Comparison of ENCODE assay signal across 9 mouse cellular contexts in the genomic region with DNA sequence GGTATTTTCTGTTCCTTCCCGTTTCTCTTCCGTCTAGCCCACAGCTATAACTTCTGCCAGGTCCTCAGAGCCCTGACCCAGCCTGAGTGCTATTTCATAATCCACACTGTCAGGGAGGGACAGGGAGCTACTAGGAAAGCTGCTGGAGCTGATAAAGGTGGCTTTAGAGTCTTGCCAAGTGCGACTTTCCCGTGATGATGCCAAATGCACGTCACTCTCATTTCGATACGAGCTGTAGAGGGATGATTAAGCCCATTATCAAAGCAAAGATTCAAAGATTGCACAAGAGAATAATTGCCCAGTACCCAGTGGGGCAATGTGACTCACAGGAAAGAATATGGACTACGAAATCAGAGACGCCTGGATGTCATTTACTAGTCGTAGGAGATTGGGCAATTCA.
DNase-seq lines count a peak whose midpoint lies in the region; ATAC-seq and TF ChIP-seq lines count a peak whose summit lies in the region.
"Had no signal": no experiment of that assay in that cellular context is flagged by ENCODE, and none has a peak within 500 bp of the region (broad histone marks: within the 10 kb centered on the region; RNA-seq: fewer than 3 reads in every experiment).

No protein-coding gene starts in this region.

- no peak for TF ChIP-seq CTCF in Patski (IDR thresholded peaks at IDR 0.05)
- no peak for TF ChIP-seq CTCF in cerebellum, adult 2 months (IDR thresholded peaks at IDR 0.05; ENCODE audit: borderline replicate concordance, insufficient read depth, low read depth, low read length)

- ATAC-seq in forebrain, embryonic 15.5 days (replicated peaks), result no peak
- no peak for ATAC-seq in forebrain, embryonic 11.5 days (replicated peaks; ENCODE audit: low FRiP score)
- ATAC-seq in Patski, result peak; percentile 52

- no peaks in the 10 kb centered on the region for H3K36me3 ChIP-seq in forebrain, embryonic 15.5 days
- H3K36me3 ChIP-seq in forebrain, embryonic 11.5 days (ENCODE audit: control insufficient read depth, insufficient read depth, low read length), result no peaks in the 10 kb centered on the region
- H3K36me3 ChIP-seq: embryonic facial prominence, embryonic 15.5 days had no signal

- peaks cover 84% of the 10 kb centered on the region for H3K4me1 ChIP-seq in forebrain, embryonic 15.5 days
- peaks cover 23% of the 10 kb centered on the region for H3K4me1 ChIP-seq in forebrain, embryonic 11.5 days (replicated peaks; ENCODE audit: control insufficient read depth, insufficient read depth, low read length)
- peaks cover 13% of the 10 kb centered on the region for H3K4me1 ChIP-seq in cerebellum, adult 2 months (ENCODE audit: control insufficient read depth, insufficient read depth, low read length)

- H3K9ac ChIP-seq in forebrain, embryonic 15.5 days (replicated peaks), result no peak overlapping the region
- no peak overlapping the region for H3K9ac ChIP-seq in forebrain, embryonic 11.5 days (ENCODE audit: low read length)
- H3K9ac ChIP-seq: embryonic facial prominence, embryonic 15.5 days had no signal

- H3K9me3 ChIP-seq in forebrain, embryonic 15.5 days, result no peaks in the 10 kb centered on the region
- no peaks in the 10 kb centered on the region for H3K9me3 ChIP-seq in forebrain, embryonic 11.5 days (ENCODE audit: control insufficient read depth, low read length)
- H3K9me3 ChIP-seq: embryonic facial prominence, embryonic 15.5 days had no signal

- H3K27ac ChIP-seq in forebrain, embryonic 15.5 days (replicated peaks), result peak overlapping the region; percentile 36; the same call in 1 of the 2 replicates
- H3K27ac ChIP-seq in forebrain, embryonic 11.5 days (ENCODE audit: low read depth, low read length), result no peak overlapping the region
- no peak overlapping the region for H3K27ac ChIP-seq in cerebellum, adult 2 months (ENCODE audit: insufficient read depth, low read length)
- H3K27ac ChIP-seq: embryonic facial prominence, embryonic 15.5 days had no signal

- no peak for TF ChIP-seq POLR2A in cerebellum, adult 2 months (IDR thresholded peaks at IDR 0.05; ENCODE audit: borderline replicate concordance, insufficient read depth, low read length)

- no peak for DNase-seq in forebrain, embryonic 11.5 days (ENCODE audit: low spot score)
- no peak for DNase-seq in Patski (ENCODE audit: low read depth, low spot score)
- peak; percentile 60 for DNase-seq in heart, adult 8-10 months (ENCODE audit: low spot score)
- DNase-seq in lung, postnatal 10 days, result peak; percentile 35
- DNase-seq in spleen, postnatal 10 days (ENCODE audit: low spot score in 2 of 2), result no peak
- no peak for DNase-seq in cerebellum, adult 2 months
- DNase-seq in left cerebral cortex, postnatal 10 days (ENCODE audit: extremely low spot score in 1 of 2, low spot score in 2 of 2), result no peak

- no peak overlapping the region for H3K4me3 ChIP-seq in forebrain, embryonic 15.5 days
- no peak overlapping the region for H3K4me3 ChIP-seq in forebrain, embryonic 11.5 days (ENCODE audit: low read depth, low read length)
- no peak overlapping the region for H3K4me3 ChIP-seq in cerebellum, adult 2 months (replicated peaks; ENCODE audit: insufficient read depth, low read depth, low read length)
- H3K4me3 ChIP-seq: embryonic facial prominence, embryonic 15.5 days had no signal

- POLR2A ChIA-PET in Patski (lab: Charles Lee), result no interaction called here

- intact Hi-C loops in left cerebral cortex, postnatal 10 days (cut with DNase I), result no loop called here

- H3K27me3 ChIP-seq in forebrain, embryonic 15.5 days, result no peaks in the 10 kb centered on the region
- no peaks in the 10 kb centered on the region for H3K27me3 ChIP-seq in forebrain, embryonic 11.5 days (ENCODE audit: control insufficient read depth, insufficient read depth, low read length)
- no peaks in the 10 kb centered on the region for H3K27me3 ChIP-seq in Patski
- H3K27me3 ChIP-seq in cerebellum, adult 2 months (ENCODE audit: control insufficient read depth, insufficient read depth, low read length), result no peaks in the 10 kb centered on the region
- H3K27me3 ChIP-seq: embryonic facial prominence, embryonic 15.5 days had no signal

- WGBS in forebrain, embryonic 15.5 days, result 40% methylated on average over 10 of the region's 10 CpGs
- 83% methylated on average over 10 of the region's 10 CpGs for WGBS in forebrain, embryonic 11.5 days
- WGBS in cerebellum, adult 2 months, result 58% methylated on average over 10 of the region's 10 CpGs

- in situ Hi-C loops in Patski (cut with MboI; ENCODE audit: low pct_unique_long_range_greater_than_20kb), result no loop called here

- no peak overlapping the region for H3K4me2 ChIP-seq in forebrain, embryonic 15.5 days (replicated peaks)
- no peak overlapping the region for H3K4me2 ChIP-seq in forebrain, embryonic 11.5 days (ENCODE audit: low read depth, low read length, severe bottlenecking)
- H3K4me2 ChIP-seq: embryonic facial prominence, embryonic 15.5 days had no signal

- CTCF ChIA-PET in Patski (lab: Charles Lee), result interaction anchor here (0.5 kb wide), 1 partner anchor 48 kb away, joined by 3 read pairs; no protein-coding TSS in a partner anchor

Comparison
In these comparisons a context has a peak if more than half of its experiments do, and no peak if none do; other contexts are left out.
1. DNase-seq: peak in heart, adult 8-10 months (single experiment) and lung, postnatal 10 days (single experiment); none in forebrain, embryonic 11.5 days (single experiment), Patski (single experiment), spleen, postnatal 10 days (0 of 2), cerebellum, adult 2 months (0 of 2) and left cerebral cortex, postnatal 10 days (0 of 2).